Mouse (Mus musculus) v-Abl transformed pro-B cells (cell line): ENCODE data around the gene Rnaset2a.
"Not testable (repeated sequence)": the region's sequence is repeated elsewhere in the genome, so short reads cannot be mapped to it uniquely, and the experiment has no call there.

Experiments
- in situ Hi-C, 2 experiments: fragments of 400-800 bp; cut with MboI; formaldehyde crosslinking; loops; one replicate each; pipeline ENCODE4 v1.15.1; 2025; ENCODE audit not compliant: unreplicated experiment in 2 of 2

The Rnaset2a gene

GRCm38 (mm10) chr17:8147439-8148316, at the start of gene Rnaset2a, which contains the start of gene Gm49673:
Rnaset2a (minus strand) TSS chr17:8148097.
Gm49673 (minus strand) TSS chr17:8147788.
- in situ Hi-C loops = not testable (repeated sequence)

- in situ Hi-C loops = loop anchor here (5.0 to 25.0 kb wide), 4 partner anchors 57 to 177 kb away; no protein-coding TSS in a partner anchor
Measured at GRCm38 (mm10) chr17:8197652-8198051, 49.8 kb upstream of the Rnaset2a start.

- in situ Hi-C loops = loop anchor here (5.0 to 25.0 kb wide), 4 partner anchors 59 to 179 kb away; no protein-coding TSS in a partner anchor
Measured at GRCm38 (mm10) chr17:8195685-8196376, 47.9 kb upstream of the Rnaset2a start.

- in situ Hi-C loops = loop anchor here (10.0 to 25.0 kb wide), 3 partner anchors 61 to 181 kb away; no protein-coding TSS in a partner anchor
Measured at GRCm38 (mm10) chr17:8193678-8194077, 45.8 kb upstream of the Rnaset2a start.

DNA sequence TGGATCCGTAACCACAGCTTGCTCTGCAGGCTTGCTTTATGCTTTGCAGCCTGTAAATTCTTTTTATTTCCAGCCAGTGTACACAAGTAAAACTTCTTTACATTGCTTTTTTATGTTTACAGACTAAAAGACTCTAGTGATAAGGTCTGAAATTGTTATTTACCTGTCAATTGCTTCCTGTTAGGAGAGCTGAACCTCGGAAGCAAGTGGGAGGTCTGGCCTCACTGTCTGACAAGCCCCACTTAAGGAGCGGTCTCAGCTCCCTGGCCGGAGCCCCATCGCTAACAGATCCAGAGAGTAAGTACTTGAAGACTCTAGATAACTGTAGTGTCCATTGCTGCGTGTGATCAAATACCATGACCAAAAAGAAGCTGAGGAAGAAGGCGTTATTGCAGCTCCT, 36.3 kb upstream of the Rnaset2a start:
- in situ Hi-C loops = loop anchor here in 1 of 2 experiments (25.0 kb wide), 1 partner anchor 122 kb away; no protein-coding TSS in a partner anchor

DNA sequence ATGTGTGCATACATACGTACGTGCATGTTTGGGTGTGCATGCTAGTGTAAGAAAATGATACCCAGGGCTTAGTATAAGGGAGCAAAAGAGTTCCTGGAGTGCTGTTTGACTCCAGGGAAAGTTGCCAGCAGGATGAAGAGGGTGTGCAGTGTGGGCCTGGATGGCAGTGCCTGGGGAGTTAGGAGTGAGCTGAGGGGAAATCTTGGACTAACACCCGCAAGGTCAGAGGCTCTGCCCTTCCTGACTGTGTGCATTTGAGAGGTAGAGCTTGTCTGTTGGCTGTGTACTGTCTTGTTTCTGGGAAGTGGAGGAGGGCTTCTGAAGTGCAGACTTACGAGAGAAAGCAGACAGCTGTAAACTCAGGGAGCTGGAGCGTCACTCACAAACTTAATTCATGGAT, 35.9 kb upstream of the Rnaset2a start:
- in situ Hi-C loops = loop anchor here in 1 of 2 experiments (25.0 kb wide), 1 partner anchor 122 kb away; no protein-coding TSS in a partner anchor

- in situ Hi-C loops = loop anchor here in 1 of 2 experiments (25.0 kb wide), 1 partner anchor 115 kb away; no protein-coding TSS in a partner anchor
Measured at GRCm38 (mm10) chr17:8177090-8177489, 29.2 kb upstream of the Rnaset2a start.

DNA sequence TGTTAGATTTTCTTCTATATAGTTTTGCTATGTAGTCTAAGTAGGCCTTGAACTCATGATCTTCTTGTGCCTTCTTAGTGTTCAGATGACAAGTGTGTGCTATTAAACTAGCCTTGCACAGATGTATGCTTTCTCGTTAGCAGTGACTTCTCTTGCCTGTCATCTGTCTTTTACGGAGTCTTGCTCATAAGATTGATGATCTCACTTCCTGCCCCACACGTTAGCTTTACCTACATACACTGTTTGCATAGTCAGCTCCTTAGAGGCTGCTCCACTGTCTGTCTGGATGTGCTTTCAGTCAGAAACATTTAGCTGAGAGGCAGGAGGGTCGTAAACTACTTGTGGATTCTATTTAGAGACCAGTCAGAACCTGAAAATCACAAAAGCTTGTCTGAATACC, 23.2 kb upstream of the Rnaset2a start:
- in situ Hi-C loops = no loop called here

GRCm38 (mm10) chr17:8170331-8170730, 22.4 kb upstream of the Rnaset2a start:
- in situ Hi-C loops = no loop called here

GRCm38 (mm10) chr17:8167436-8167835, 19.5 kb upstream of the Rnaset2a start:
- in situ Hi-C loops = not testable (repeated sequence)

GRCm38 (mm10) chr17:8166454-8166853, 18.6 kb upstream of the Rnaset2a start:
- in situ Hi-C loops = not testable (repeated sequence)

DNA sequence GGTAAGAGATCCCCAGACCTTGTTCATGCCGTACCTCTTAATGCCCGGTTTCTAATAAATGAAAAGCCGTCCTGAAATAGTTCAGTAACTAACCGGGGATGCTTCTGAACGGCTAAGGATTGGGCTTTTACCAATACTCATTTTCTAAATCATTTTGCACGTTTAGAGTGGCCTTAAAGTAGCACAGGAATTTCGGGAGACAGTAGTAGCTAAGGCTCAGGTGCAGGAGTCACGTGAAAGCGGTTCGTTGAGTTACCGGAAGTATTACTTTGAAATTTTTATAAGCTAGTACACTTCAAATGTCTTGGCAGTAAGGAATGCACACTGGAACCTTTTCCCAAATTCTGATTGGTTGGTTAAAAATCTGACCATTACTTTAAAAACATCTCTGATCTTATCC, 18.1 kb upstream of the Rnaset2a start:
- in situ Hi-C loops = not testable (repeated sequence)

GRCm38 (mm10) chr17:8165608-8165945, 17.7 kb upstream of the Rnaset2a start:
- in situ Hi-C loops = not testable (repeated sequence)

DNA sequence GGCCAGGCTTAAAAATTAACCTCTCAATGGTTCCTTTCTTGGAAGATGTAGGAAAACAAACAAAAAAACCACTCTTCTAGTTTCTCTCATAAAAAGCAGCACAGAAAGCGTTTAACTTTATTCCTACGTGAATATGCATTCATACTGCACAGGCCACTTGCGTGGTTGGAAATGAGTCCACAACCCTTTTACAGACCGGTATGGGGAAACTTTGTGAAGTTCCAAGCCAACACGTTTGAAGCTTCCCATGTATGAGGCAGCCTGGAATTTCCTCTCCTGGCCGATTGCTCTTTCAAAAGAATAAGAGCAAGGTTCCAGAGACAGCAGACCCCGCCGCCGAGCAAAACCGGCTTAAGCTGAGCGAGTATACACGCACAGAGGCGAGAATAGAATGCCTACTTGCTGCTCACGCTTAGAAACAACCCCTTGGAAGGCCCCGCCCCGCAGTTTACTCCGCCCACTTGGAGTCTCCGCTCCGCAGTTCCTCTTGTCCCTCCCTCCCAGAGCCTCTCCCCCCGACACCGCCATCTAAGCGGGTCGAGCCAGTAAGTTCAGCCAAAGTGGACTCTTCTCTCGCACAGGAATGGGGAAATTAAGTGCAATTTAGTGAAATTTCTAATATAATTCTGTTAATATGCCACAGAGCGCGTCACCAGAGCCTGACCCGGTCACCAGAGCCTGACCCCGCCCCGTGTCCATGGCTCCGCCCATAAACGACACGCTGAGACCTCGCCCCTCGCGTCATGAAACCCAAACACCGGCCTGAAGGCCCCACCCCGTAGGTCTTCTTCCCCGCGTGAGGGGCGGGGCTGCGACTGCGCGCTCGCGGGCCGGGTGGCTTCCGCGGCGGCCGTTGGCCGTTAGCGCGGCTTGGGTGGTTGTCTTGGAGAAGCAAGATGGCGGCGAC, 17.1 kb upstream of the Rnaset2a start, which contains the start of gene Fgfr1op:
TSS of gene Fgfr1op (plus strand) at position 801 of the 907 bp plus-strand sequence.
- in situ Hi-C loops = not testable (repeated sequence)

GRCm38 (mm10) chr17:8160969-8161368, 13.1 kb upstream of the Rnaset2a start:
- in situ Hi-C loops = not testable (repeated sequence)

DNA sequence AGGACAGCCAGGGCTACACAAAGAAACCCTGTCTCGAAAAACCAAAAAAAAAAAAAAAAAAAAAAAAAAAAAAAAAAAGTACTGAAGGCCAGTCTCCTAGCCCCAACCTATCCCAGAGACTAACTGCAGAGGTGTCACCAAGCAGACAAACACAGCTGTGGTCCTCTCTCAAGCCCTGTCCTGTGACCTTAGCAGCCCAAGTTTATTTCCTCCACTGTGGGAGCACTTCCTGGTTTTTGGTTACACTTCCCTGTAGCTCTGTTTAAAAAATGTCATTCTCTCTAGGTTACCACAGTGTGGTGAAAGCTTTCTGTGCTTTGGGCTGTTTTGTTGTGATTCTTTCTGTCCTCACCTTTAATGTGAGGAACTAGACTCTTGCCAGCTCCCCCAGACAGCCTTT, 10.7 kb upstream of the Rnaset2a start:
- in situ Hi-C loops = not testable (repeated sequence)

DNA sequence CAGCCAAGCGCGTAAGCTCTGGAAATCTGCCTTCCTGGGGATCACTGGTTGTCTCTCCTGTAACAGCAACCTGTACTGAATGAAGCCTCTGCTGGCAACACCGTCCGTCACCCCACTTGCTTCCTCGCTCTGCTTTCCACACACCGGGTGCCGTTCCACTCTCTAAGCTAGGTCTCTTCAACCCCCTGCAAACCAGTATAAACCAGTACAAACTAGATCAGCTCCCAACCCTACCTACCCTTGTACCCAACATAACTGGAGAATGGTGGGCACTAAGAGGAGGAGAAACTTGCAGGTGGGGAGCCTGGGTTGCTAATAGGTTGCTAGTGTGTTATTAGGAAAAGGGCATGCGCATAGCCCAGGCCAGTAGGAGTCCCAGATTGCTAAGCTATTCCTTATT, 8.1 kb upstream of the Rnaset2a start:
- in situ Hi-C loops = not testable (repeated sequence)

DNA sequence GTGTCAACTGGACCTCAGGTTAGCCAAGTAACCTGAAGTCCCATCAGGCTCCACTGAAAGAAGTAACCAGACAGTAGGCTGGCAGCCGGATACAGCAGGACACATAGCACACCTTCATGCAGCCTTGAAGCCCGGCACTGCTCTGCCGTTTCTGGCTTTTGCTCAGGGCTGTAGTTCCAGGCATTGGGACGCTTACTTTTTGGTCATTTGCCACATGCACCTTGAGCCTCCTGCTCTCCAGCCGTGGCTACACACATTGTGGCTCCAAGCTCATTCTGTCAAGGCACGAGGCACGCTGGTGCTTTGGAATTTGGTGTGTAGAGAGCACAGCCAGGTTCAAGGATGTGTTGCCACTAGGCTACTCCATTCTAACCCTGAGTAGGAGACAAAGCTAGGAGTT, 7.1 kb upstream of the Rnaset2a start:
- in situ Hi-C loops = not testable (repeated sequence)

- in situ Hi-C loops = not testable (repeated sequence)
Measured at GRCm38 (mm10) chr17:8146931-8147330, 966 bp downstream of the Rnaset2a start.
